Mouse (Mus musculus) embryonic facial prominence, embryonic 12.5 days (tissue): ENCODE data around the gene Bcl2l11. TPM values are rescaled to one million over a fixed set of nuclear protein-coding genes. Genes with fewer than 3 reads are reported as not detected.

Source experiments
- ATAC-seq: fragments of 200-750 bp; cut with Nextera tagmentation; 2 replicates; pipeline ENCODE4 v1.8.0; 2017; ENCODE audit not compliant: insufficient number of reproducible peaks, insufficient read depth, low FRiP score, low TSS enrichment
- H3K27ac ChIP-seq: fragments of 300-500 bp; sonication (generic); 2 replicates; pipeline ENCODE4 v1.5.1; 2016; ENCODE audit warnings: mild to moderate bottlenecking
- H3K27me3 ChIP-seq: fragments of 300-500 bp; sonication (generic); 2 replicates; pipeline ENCODE4 v1.6.1; 2016; ENCODE audit warnings: mild to moderate bottlenecking, moderate library complexity
- H3K36me3 ChIP-seq: fragments of 300-500 bp; sonication (generic); 2 replicates; pipeline ENCODE4 v1.6.1; 2016; ENCODE audit warnings: mild to moderate bottlenecking
- H3K4me1 ChIP-seq: fragments of 300-500 bp; sonication (generic); 2 replicates; pipeline ENCODE4 v1.6.1; 2016
- H3K4me2 ChIP-seq: fragments of 300-500 bp; sonication (generic); replicated peaks from 2 replicates; pipeline ENCODE4 v1.6.1; 2016; ENCODE audit warnings: mild to moderate bottlenecking, moderate library complexity
- H3K4me3 ChIP-seq: fragments of 300-500 bp; sonication (generic); 2 replicates; pipeline ENCODE4 v1.5.1; 2016; ENCODE audit warnings: mild to moderate bottlenecking
- H3K9ac ChIP-seq: fragments of 300-500 bp; sonication (generic); 2 replicates; pipeline ENCODE4 v1.6.1; 2016; ENCODE audit warnings: mild to moderate bottlenecking, moderate library complexity
- H3K9me3 ChIP-seq: fragments of 300-500 bp; sonication (generic); 2 replicates; pipeline ENCODE4 v1.6.1; 2016; ENCODE audit warnings: mild to moderate bottlenecking, moderate library complexity
- WGBS: fragments of 180-500 bp; shearing (Covaris S2); methylation state at CpG from one replicate; pipeline ENCODE4 v1.1.7; 2016; 5-methylcytosine and 5-hydroxymethylcytosine counted together
- polyA plus RNA-seq: library from polyadenylated mRNA; unstranded; fragments of >200 nt; fragmentation: Nextera tagmentation; extraction: Ambion mirVana; gene quantifications from 2 replicates; pipeline ENCODE4 v1.2.1, GENCODE M21; 2016

The Bcl2l11 gene
- polyA plus RNA-seq, 1 experiment from 2014 or later = 33.7 TPM

DNA sequence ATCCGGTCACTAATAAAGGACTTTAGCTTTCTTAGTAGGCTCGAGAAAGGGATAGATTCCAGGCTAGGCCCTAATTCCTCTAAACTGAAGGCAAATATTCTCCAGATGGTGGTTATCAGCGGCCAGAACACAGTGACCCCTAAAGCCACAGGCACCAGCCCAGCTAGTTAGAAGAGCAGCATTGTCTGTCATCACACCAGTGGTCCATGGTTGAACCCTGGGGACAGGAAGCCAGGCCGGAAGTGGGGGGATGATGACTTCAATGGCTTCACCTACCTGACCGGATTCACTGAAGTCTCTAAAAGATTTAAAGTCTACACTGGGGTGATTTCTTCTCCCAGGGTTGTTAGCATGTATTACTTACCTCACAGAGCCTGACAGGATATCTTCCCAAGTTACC, 23.8 kb downstream of the Bcl2l11 start:
- no peaks in the 10 kb centered on the region for H3K9me3 ChIP-seq
- H3K36me3 ChIP-seq = peaks cover 49% of the 10 kb centered on the region
- no peak overlapping the region for H3K4me3 ChIP-seq
- 0 out of 2 replicates have a peak, but pooled peaks cover 5% of the 10 kb centered on the region for H3K4me1 ChIP-seq
- no peak overlapping the region for H3K9ac ChIP-seq
- WGBS = 51% methylated on average over 5 of the region's 5 CpGs
- no peaks in the 10 kb centered on the region for H3K27me3 ChIP-seq
- H3K4me2 ChIP-seq = no peak overlapping the region
- ATAC-seq = no peak
- no peak overlapping the region for H3K27ac ChIP-seq

DNA sequence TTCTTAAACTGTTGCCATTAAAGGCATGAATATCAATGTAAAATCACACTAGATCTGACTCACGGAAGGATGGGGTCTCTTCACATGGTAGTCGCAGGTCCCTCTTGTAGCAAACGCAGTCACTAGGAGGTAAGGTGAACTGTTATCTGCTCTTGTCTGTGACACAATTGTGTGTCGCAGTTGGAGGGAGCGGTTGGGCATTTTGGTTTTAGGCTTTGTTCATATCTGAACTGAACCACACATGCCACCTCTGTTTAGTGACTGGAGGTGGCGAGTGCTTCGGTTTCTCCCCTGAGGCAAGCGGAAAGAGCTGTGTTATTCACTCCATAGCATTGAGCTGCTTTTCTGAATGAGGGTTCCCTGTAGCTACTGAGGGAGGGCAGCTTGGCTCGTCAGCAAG, 26.4 kb downstream of the Bcl2l11 start:
- ATAC-seq = no peak
- Histone ChIP-seq H3K4me3 (no peak overlapping the region), H3K4me1 (peaks cover 17% of the 10 kb centered on the region), H3K9ac (no peak overlapping the region), H3K4me2 (no peak overlapping the region), H3K27me3 (no peaks in the 10 kb centered on the region), H3K9me3 (no peaks in the 10 kb centered on the region), H3K36me3 (peaks cover 52% of the 10 kb centered on the region), H3K27ac (no peak overlapping the region)
- WGBS = 86% methylated on average over 9 of the region's 9 CpGs

DNA sequence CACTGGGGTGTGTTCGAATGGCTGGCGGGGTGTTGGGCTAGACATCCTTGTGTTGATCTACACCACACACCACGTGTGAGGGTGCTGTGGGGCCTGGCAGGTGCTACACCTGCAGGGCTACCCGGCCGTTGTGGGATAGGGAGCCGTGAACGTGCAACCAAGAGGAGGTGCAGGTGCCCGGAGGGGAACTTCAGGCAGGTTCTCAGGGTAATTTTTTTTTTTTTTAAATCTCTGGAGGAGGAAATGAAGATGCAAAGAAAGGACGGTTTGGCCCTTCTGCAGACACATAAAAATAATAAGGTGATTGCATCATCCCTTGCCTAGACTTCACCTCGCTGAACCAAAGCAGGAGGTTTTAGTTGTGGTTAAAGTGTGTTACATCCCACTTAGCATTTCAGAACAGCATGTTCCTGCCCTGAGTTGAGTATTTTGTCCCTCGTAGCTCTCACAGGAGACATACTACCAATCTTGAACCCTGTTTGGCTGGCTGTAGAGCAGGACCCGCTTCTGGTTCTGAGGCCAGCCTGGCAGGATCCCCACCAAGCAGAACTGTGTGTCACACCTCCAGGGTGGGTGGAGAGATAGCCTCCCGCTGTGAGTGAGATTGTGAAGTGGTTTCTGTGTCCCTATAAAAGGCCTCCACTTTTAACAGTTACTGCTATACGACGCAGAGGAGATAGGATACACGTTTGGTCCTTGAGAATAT, 27.2 kb downstream of the Bcl2l11 start:
- no peak for ATAC-seq
- H3K9me3 ChIP-seq = no peaks in the 10 kb centered on the region
- WGBS = 86% methylated on average over 16 of the region's 16 CpGs
- H3K4me2 ChIP-seq = no peak overlapping the region
- H3K4me3 ChIP-seq = no peak overlapping the region
- no peak overlapping the region for H3K9ac ChIP-seq
- H3K27me3 ChIP-seq = no peaks in the 10 kb centered on the region
- H3K27ac ChIP-seq = no peak overlapping the region; the same call in 1 of the 2 replicates
- H3K36me3 ChIP-seq = peaks cover 48% of the 10 kb centered on the region
- peaks cover 22% of the 10 kb centered on the region for H3K4me1 ChIP-seq

DNA sequence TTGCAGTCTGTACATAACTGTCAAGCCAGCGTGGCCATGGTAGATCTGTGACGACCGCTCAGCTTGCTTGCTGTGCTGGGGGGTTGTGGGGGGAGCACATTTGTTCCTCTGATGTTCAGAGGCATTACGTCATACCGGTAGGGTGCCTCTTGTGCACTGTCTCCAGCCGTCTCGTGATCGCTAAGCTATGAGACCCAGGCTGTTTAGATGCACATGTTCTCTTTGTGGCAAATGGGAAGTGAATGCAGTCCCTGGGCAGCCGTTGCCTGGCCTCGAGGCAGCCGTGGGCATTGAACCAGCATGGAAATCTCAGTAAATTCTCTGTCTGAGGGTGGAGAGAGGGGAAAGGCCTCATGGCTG, 27.7 kb downstream of the Bcl2l11 start:
- Histone ChIP-seq H3K27ac (no peak overlapping the region), H3K4me3 (no peak overlapping the region), H3K9ac (no peak overlapping the region), H3K27me3 (no peaks in the 10 kb centered on the region), H3K9me3 (no peaks in the 10 kb centered on the region), H3K36me3 (peaks cover 45% of the 10 kb centered on the region), H3K4me1 (peaks cover 22% of the 10 kb centered on the region), H3K4me2 (no peak overlapping the region)
- no peak for ATAC-seq
- 75% methylated on average over 11 of the region's 11 CpGs for WGBS

DNA sequence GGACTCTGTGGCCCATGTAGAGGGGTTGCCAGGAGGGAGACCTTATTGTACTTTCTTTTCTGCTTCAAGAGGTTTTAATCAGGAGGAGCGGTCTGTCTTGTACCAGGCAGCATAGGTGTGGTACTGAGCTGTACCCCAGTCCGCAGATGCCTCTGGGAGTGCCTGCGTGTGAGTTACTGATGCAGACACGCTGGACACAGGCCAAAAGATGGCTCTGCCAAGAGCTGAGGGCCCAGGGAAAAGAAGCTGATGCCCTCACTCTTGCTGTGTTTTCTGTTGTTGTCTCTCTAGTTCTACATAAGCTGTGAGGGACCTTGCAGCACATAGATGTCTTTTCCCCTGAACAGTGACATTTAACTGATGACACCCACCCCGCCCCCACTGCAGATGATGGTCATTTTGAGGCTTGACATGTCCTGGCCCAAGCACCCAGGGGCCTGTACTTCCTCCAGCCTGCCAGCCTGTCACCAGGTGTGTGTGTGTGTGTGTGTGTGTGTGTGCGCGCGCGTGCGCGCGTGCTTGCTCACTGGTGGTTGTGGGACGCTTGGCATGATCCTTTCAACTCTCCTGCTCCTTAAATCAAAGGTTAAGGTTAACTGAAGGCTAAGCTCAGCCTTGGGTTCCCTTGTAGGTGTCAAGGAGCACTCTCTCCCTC, 29.7 kb downstream of the Bcl2l11 start:
- 91% methylated on average over 13 of the region's 13 CpGs for WGBS
- Histone ChIP-seq H3K36me3 (peaks cover 42% of the 10 kb centered on the region), H3K4me1 (peaks cover 28% of the 10 kb centered on the region)

DNA sequence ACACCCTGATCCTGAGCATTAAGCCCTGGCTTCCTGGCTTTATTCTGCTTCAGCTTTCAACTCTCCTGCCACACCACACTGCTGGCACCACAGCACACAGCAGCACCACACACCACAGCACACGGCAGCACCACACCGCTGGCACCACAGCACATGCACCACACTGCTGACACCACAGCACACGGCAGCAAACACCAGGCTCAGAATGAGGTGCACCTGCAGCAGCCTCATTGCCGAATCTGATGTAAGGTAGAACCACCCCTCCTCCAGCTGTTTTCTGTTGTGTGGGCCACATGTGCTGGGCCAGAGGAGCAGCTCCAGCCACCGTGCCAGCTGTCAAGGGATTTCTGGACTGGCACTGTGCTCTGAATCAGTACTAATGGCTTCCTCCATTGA, 30.2 kb downstream of the Bcl2l11 start:
- H3K4me2 ChIP-seq = no peak overlapping the region
- ATAC-seq = no peak
- no peak overlapping the region for H3K27ac ChIP-seq
- H3K36me3 ChIP-seq = peaks cover 37% of the 10 kb centered on the region
- H3K9me3 ChIP-seq = no peaks in the 10 kb centered on the region
- H3K4me1 ChIP-seq = peaks cover 28% of the 10 kb centered on the region
- H3K4me3 ChIP-seq = no peak overlapping the region
- no peaks in the 10 kb centered on the region for H3K27me3 ChIP-seq
- no peak overlapping the region for H3K9ac ChIP-seq
- WGBS = 81% methylated on average over 5 of the region's 5 CpGs

More for the DNA sequence above, 29.7 kb downstream of the Bcl2l11 start:
- no peak; the same call in 1 of the 2 replicates for ATAC-seq
- no peaks in the 10 kb centered on the region for H3K27me3 ChIP-seq
- H3K4me3 ChIP-seq = no peak overlapping the region
- H3K4me2 ChIP-seq = no peak overlapping the region
- no peak overlapping the region for H3K27ac ChIP-seq
- H3K9ac ChIP-seq = no peak overlapping the region
- no peaks in the 10 kb centered on the region for H3K9me3 ChIP-seq

DNA sequence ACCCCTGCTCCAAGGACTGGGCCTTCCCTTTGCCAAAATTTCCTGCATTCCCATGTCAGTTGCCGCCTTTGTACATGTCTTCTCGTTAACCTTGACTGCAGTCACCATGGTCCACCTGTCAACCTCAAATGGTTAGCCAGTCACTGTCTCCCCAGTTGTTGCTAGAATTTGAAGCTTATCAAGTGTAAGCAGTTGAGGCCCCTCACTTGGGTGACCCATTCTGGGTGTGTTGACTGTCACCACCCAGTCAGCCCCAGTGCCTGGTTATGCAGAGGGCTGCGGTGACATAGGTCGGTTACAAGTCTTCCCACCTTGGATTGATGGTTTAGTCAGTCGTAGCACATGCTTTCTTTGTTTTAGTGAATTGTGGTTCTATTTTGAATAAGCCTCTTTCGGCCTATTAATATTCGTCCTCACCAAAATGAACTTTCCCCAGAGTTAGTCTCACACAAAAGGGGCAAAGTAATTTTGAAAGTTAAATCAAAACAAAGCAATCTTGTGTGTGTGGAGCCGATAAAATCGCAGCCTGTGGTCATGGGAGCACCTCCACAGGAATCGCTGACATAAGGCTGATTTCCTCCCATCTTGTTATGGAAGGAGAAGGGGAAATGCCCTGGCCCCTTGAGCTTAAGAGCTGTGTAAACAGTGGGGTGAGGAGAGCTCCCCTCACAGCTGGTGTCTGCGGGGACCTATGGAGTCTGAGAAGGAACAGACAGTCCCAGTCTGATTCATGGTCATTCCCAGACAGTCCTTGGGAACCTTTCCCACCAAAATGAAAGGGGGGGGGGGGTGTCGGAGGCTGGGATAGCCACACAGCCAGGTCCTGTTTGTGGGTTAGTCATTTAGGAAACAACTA, 30.9 kb downstream of the Bcl2l11 start:
- no peak for ATAC-seq
- Histone ChIP-seq H3K9me3 (no peaks in the 10 kb centered on the region), H3K27me3 (no peaks in the 10 kb centered on the region), H3K4me2 (no peak overlapping the region), H3K36me3 (peaks cover 31% of the 10 kb centered on the region), H3K9ac (no peak overlapping the region), H3K27ac (0 out of 2 replicates have a peak overlapping the region, but pooled peaks have one; percentile 36), H3K4me1 (peaks cover 28% of the 10 kb centered on the region), H3K4me3 (no peak overlapping the region)
- 70% methylated on average over 12 of the region's 12 CpGs for WGBS

DNA sequence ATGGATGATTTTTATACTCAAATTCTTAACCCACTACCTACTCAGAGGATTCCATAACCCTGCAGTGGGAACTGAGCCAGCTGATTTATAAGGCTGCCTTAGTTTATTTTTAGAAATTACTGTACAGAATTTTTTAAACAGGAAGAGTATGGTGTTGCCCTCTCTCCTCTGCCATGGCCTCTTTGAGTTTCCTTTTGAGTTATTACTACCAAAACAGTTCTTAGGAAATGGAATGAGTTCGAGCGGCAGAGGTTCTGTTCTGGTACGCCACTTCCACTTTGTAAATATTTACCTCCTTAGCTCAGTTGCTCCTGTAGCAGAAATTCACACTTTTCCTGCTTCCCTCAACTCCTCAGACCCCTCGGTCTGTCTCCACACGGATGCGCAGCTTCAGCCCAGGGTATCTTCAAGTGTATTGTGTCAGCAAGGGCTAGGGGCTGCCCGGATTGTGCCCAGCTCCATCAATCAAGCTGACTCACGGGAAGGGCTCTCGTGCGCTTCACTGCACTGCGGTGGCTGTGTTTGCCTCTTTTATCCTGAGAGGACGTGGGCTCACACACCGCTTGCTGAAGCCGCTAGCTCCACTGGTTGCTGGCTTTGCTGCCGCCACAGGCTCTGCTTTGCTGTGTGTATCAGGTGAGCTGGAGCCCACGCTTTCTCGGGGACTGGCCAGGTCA, 33.0 kb downstream of the Bcl2l11 start:
- Histone ChIP-seq H3K4me1 (peaks cover 23% of the 10 kb centered on the region), H3K27ac (peak overlapping the region; percentile 25; the same call in 1 of the 2 replicates), H3K4me2 (no peak overlapping the region), H3K36me3 (peaks cover 31% of the 10 kb centered on the region), H3K4me3 (no peak overlapping the region), H3K9ac (no peak overlapping the region), H3K27me3 (no peaks in the 10 kb centered on the region), H3K9me3 (no peaks in the 10 kb centered on the region)
- ATAC-seq = no peak
- WGBS = 77% methylated on average over 17 of the region's 17 CpGs

DNA sequence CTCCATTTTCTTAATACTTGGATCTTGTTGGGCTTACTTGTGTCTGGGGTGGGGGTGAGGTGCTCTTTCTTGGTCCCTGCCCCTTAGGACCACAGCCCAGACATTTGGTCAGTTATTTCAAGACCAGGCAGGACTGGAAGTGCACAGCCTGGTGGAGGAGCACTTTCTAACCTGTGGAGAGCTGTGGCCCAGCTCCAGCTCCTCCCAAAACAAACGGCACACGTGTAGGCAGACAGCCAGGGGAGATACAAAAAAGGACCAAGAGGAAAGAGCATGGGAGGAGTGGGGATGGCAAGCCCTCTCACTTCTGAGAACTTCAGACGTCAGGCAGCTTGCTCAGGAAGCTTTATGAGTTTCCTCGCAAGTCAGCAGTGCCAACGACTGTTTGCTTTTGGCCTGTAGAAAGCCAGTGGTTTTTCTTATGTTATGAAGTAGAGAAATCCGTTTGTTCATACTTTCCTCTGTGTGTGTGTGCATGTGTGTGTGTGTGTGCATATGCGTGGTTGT, 33.8 kb downstream of the Bcl2l11 start:
- 86% methylated on average over 7 of the region's 7 CpGs for WGBS
- Histone ChIP-seq H3K27me3 (no peaks in the 10 kb centered on the region), H3K9me3 (no peaks in the 10 kb centered on the region), H3K4me1 (peaks cover 23% of the 10 kb centered on the region), H3K27ac (0 out of 2 replicates have a peak overlapping the region, but pooled peaks have one; percentile 25), H3K9ac (no peak overlapping the region), H3K4me2 (no peak overlapping the region), H3K4me3 (no peak overlapping the region), H3K36me3 (peaks cover 28% of the 10 kb centered on the region)
- ATAC-seq = no peak

DNA sequence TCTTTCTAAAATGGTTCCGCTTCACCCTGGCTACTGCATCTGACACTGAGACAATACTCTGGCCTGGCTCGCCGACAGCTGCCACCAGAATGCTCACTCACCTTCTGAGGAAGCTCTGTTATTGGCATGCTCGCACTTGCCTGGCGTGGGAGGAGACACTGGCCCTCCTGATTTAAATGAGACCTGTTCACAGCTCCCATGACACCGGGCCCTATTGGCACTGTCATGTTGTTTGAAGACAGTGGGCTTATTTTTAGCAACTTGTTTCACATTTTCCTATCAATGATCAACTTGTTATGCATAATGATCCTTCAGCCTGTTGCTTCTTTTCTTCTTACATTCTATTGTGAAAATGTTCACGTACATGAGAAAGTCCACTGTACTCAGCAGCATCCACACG, 37.3 kb downstream of the Bcl2l11 start:
- Histone ChIP-seq H3K9me3 (no peaks in the 10 kb centered on the region), H3K27ac (no peak overlapping the region), H3K4me1 (peaks cover 11% of the 10 kb centered on the region; the same call in 1 of the 2 replicates), H3K27me3 (no peaks in the 10 kb centered on the region), H3K4me3 (no peak overlapping the region), H3K36me3 (peaks cover 17% of the 10 kb centered on the region; the same call in 1 of the 2 replicates), H3K9ac (no peak overlapping the region), H3K4me2 (no peak overlapping the region)
- no peak for ATAC-seq
- 87% methylated on average over 8 of the region's 8 CpGs for WGBS
